Mouse (Mus musculus) megakaryocyte, embryonic 14.5 days (primary cell): Measurements from ENCODE around the gene Zfp526.

ENCODE experiments used
- FLI1 ChIP-seq: IDR thresholded peaks from 2 replicates; pipeline ENCODE4 v1.6.1; 2012; ENCODE audit warnings: low read length, inconsistent platforms, mixed read lengths
- GATA1 ChIP-seq: IDR thresholded peaks from 3 replicates; pipeline ENCODE4 v1.6.1; 2012; ENCODE audit warnings: mixed read lengths, low read length, inconsistent platforms, borderline replicate concordance

GRCm38 (mm10) chr7:25269545-25270271 is 48.5 kb downstream of the Zfp526 start:
- TF ChIP-seq FLI1: no peak
- TF ChIP-seq GATA1: no peak
